Mouse (Mus musculus) liver, embryonic 16.5 days (tissue): ENCODE results near the gene Slc41a1. TPM values are rescaled to one million over a fixed set of nuclear protein-coding genes. Genes with fewer than 3 reads are reported as not detected.
"Not testable (repeated sequence)": the region's sequence is repeated elsewhere in the genome, so short reads cannot be mapped to it uniquely, and the experiment has no call there.

ENCODE experiments used
- ATAC-seq: fragments of 200-750 bp; cut with Nextera tagmentation; 2 replicates; pipeline ENCODE4 v1.8.0; 2017; ENCODE audit warnings: low read depth, mild to moderate bottlenecking, moderate number of reproducible peaks, moderate library complexity
- H3K27ac ChIP-seq: fragments of 300-500 bp; sonication (generic); 2 replicates; pipeline ENCODE4 v1.5.1; 2014; ENCODE audit warnings: mild to moderate bottlenecking, low read length
- H3K27me3 ChIP-seq: fragments of 300-500 bp; sonication (generic); 2 replicates; pipeline ENCODE4 v1.6.1; 2014; ENCODE audit warnings: low read depth, low read length, mixed read lengths; ENCODE audit not compliant: control insufficient read depth, insufficient read depth
- H3K36me3 ChIP-seq: fragments of 300-500 bp; sonication (generic); 2 replicates; pipeline ENCODE4 v1.6.1; 2014; ENCODE audit warnings: mild to moderate bottlenecking; ENCODE audit not compliant: control insufficient read depth, insufficient read depth
- H3K4me1 ChIP-seq: fragments of 300-500 bp; sonication (generic); 2 replicates; pipeline ENCODE4 v1.6.1; 2014; ENCODE audit warnings: low read depth, low read length, mixed read lengths; ENCODE audit not compliant: control insufficient read depth
- H3K4me2 ChIP-seq: fragments of 300-500 bp; sonication (generic); 2 replicates; pipeline ENCODE4 v1.6.1; 2014; ENCODE audit warnings: low read depth, low read length, mixed read lengths
- H3K4me3 ChIP-seq: fragments of 300-500 bp; sonication (generic); 2 replicates; pipeline ENCODE4 v1.5.1; 2014; ENCODE audit warnings: low read depth, mild to moderate bottlenecking, low read length
- H3K9ac ChIP-seq: fragments of 300-500 bp; sonication (generic); 2 replicates; pipeline ENCODE4 v1.6.1; 2014; ENCODE audit warnings: low read depth, low read length
- H3K9me3 ChIP-seq: fragments of 300-500 bp; sonication (generic); replicated peaks from 2 replicates; pipeline ENCODE4 v1.6.1; 2016; ENCODE audit warnings: low read length; ENCODE audit not compliant: control insufficient read depth
- WGBS: fragments of 180-500 bp; shearing (Covaris S2); extraction: QIAGEN DNeasy Blood & Tissue Kit; methylation state at CpG from one replicate; pipeline ENCODE4 v1.1.7; 2014; ENCODE audit not compliant: insufficient replicate concordance; 5-methylcytosine and 5-hydroxymethylcytosine counted together
- polyA plus RNA-seq: library from polyadenylated mRNA; unstranded; fragments of >200 nt; fragmentation: Nextera tagmentation; extraction: Ambion mirVana; gene quantifications from 2 replicates; pipeline ENCODE4 v1.2.1, GENCODE M21; 2015

Gene Slc41a1
- polyA plus RNA-seq, 1 experiment from 2014 or later: 1.2 TPM

DNA sequence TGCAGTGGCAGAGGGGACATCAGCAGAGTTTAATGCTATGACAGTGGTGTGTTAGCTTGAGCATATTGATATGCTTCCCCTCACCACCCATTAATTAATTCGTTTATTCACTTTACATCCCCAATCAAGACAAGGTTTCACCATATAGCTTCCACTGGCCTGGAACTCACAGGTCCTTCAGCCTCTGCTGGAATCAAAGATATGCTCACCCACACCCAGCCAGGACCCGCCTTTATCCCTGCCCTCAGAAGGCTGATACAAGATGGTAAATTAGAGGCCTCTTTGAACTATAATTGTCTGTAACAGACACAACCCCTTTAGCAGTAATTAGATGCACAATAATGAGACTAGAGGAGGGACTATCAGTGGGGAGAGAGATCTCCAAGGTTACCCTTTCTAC lies 17.6 kb upstream of the Slc41a1 start:
- H3K36me3 ChIP-seq: no peaks in the 10 kb centered on the region
- H3K4me3 ChIP-seq: no peak overlapping the region
- ATAC-seq: no peak
- H3K9ac ChIP-seq: no peak overlapping the region
- 43% methylated on average over 2 of the region's 2 CpGs for WGBS
- no peaks in the 10 kb centered on the region for H3K4me1 ChIP-seq
- no peaks in the 10 kb centered on the region for H3K9me3 ChIP-seq
- H3K27ac ChIP-seq: no peak overlapping the region
- no peak overlapping the region for H3K4me2 ChIP-seq
- no peaks in the 10 kb centered on the region for H3K27me3 ChIP-seq

DNA sequence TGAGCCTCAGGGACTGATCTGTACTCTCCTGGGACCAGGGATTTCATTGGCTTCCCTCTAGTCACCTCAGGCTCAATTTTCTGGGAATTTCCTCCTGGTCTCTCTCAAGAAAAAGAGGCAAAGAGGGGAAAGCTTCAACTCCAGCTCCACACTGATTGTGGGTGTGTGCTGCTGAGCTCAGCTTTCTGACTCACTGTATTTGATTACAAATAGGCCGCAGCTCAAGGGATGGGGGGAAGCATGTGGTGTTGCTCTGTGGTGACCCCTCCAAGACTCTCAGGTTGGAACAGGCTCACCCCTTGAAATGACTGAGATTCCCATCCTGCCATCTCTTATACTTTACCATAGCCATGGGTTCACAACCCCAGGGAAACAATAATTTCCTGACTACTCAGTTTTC lies 15.9 kb upstream of the Slc41a1 start:
- H3K27me3 ChIP-seq: no peaks in the 10 kb centered on the region
- no peak overlapping the region for H3K4me2 ChIP-seq
- no peak overlapping the region for H3K27ac ChIP-seq
- no peaks in the 10 kb centered on the region for H3K9me3 ChIP-seq
- no peak overlapping the region for H3K9ac ChIP-seq
- no peak overlapping the region for H3K4me3 ChIP-seq
- whole genome bisulfite sequencing: 73% methylated on average over 1 of the region's 1 CpGs
- H3K4me1 ChIP-seq: no peaks in the 10 kb centered on the region
- no peaks in the 10 kb centered on the region for H3K36me3 ChIP-seq
- no peak for ATAC-seq

DNA sequence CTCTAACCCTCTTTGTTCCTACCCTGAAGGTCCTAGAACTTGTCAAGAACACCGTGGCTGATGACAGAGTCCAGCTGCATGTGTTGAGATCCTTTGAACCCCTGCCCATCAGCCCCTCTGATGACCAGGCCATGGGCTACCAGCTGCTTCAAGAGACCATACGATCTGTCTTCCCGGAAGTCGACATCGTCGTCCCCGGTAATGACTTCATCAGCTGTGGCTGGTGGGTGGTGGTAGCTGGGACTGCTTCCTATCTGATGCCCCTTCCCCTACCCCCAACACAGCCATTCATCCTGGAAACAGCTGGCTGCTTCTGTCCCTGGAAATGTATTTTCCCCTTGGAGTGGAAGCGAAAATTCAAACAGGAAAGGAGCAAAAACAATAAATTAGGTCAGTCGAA lies 15.3 kb upstream of the Slc41a1 start:
- no peaks in the 10 kb centered on the region for H3K36me3 ChIP-seq
- H3K4me2 ChIP-seq: no peak overlapping the region
- H3K9ac ChIP-seq: no peak overlapping the region
- no peaks in the 10 kb centered on the region for H3K4me1 ChIP-seq
- 49% methylated on average over 9 of the region's 9 CpGs for WGBS
- no peaks in the 10 kb centered on the region for H3K9me3 ChIP-seq
- H3K27me3 ChIP-seq: no peaks in the 10 kb centered on the region
- H3K4me3 ChIP-seq: no peak overlapping the region
- H3K27ac ChIP-seq: no peak overlapping the region
- ATAC-seq: no peak

GRCm38 (mm10) chr1:131812631-131813295 lies 14.5 kb upstream of the Slc41a1 start:
- no peak for ATAC-seq
- Histone ChIP-seq H3K27me3 (no peaks in the 10 kb centered on the region), H3K4me2 (no peak overlapping the region), H3K36me3 (no peaks in the 10 kb centered on the region), H3K27ac (no peak overlapping the region), H3K9me3 (no peaks in the 10 kb centered on the region), H3K9ac (no peak overlapping the region), H3K4me1 (no peaks in the 10 kb centered on the region), H3K4me3 (no peak overlapping the region)
- 65% methylated on average over 9 of the region's 9 CpGs for WGBS

DNA sequence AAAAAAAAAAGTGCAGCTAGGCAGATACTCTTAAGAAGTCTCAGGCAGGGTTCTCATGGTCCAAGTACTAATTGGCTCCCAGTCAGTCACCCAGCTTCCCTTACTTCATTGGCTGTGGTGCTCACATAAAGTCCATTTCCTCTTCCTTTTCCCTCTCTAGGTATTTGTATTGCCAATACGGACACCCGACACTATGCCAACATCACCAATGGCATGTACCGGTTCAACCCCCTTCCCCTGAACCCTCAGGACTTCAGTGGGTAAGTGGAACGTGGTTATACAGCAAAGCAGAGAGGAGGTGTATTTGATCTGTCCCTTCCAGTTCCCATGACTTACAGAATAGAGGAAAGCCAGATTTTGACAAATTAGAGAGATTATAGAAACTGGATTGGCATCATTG lies 13.6 kb upstream of the Slc41a1 start:
- no peaks in the 10 kb centered on the region for H3K36me3 ChIP-seq
- ATAC-seq: no peak
- no peaks in the 10 kb centered on the region for H3K4me1 ChIP-seq

GRCm38 (mm10) chr1:131814191-131814590 lies 13.1 kb upstream of the Slc41a1 start:
- WGBS: 48% methylated on average over 3 of the region's 3 CpGs
- Histone ChIP-seq H3K4me1 (no peaks in the 10 kb centered on the region), H3K9ac (no peak overlapping the region), H3K4me3 (no peak overlapping the region), H3K36me3 (no peaks in the 10 kb centered on the region), H3K27ac (no peak overlapping the region), H3K9me3 (no peaks in the 10 kb centered on the region), H3K4me2 (no peak overlapping the region), H3K27me3 (no peaks in the 10 kb centered on the region)
- ATAC-seq: no peak

More for the DNA sequence above, 13.6 kb upstream of the Slc41a1 start:
- no peak overlapping the region for H3K4me3 ChIP-seq
- no peaks in the 10 kb centered on the region for H3K27me3 ChIP-seq
- no peak overlapping the region for H3K9ac ChIP-seq
- no peak overlapping the region for H3K27ac ChIP-seq
- no peaks in the 10 kb centered on the region for H3K9me3 ChIP-seq
- H3K4me2 ChIP-seq: no peak overlapping the region
- WGBS: 64% methylated on average over 4 of the region's 4 CpGs

- no peak for ATAC-seq
- Histone ChIP-seq H3K9ac (no peak overlapping the region), H3K4me2 (no peak overlapping the region), H3K9me3 (no peaks in the 10 kb centered on the region), H3K36me3 (no peaks in the 10 kb centered on the region), H3K4me3 (no peak overlapping the region), H3K4me1 (no peaks in the 10 kb centered on the region), H3K27me3 (no peaks in the 10 kb centered on the region), H3K27ac (no peak overlapping the region)
- WGBS: 61% methylated on average over 6 of the region's 6 CpGs
These were observed 10.4 kb upstream of the Slc41a1 start for GRCm38 (mm10) chr1:131816886-131817285.

- not testable (repeated sequence) for H3K4me2 ChIP-seq, H3K9ac ChIP-seq, H3K27me3 ChIP-seq, H3K36me3 ChIP-seq, H3K4me3 ChIP-seq, H3K9me3 ChIP-seq, H3K27ac ChIP-seq, H3K4me1 ChIP-seq, ATAC-seq
- WGBS: 62% methylated on average over 8 of the region's 9 CpGs
These were observed 6.9 kb upstream of the Slc41a1 start for GRCm38 (mm10) chr1:131820353-131820752.

- WGBS: 69% methylated on average over 10 of the region's 10 CpGs
- no peaks in the 10 kb centered on the region for H3K4me1 ChIP-seq
- no peaks in the 10 kb centered on the region for H3K36me3 ChIP-seq
These were observed 6.4 kb upstream of the Slc41a1 start for GRCm38 (mm10) chr1:131820887-131821328.

More at GRCm38 (mm10) chr1:131820887-131821328, 6.4 kb upstream of the Slc41a1 start:
- Histone ChIP-seq H3K27me3 (no peaks in the 10 kb centered on the region), H3K9ac (no peak overlapping the region), H3K27ac (no peak overlapping the region), H3K4me2 (no peak overlapping the region), H3K9me3 (no peaks in the 10 kb centered on the region), H3K4me3 (no peak overlapping the region)
- no peak for ATAC-seq
